8 mouse cellular contexts compared by ENCODE assay signal in genomic region chr4:155172909-155173821, GRCm38 (mm10). TPM values are rescaled to one million over a fixed set of nuclear protein-coding genes. Genes with fewer than 3 reads are reported as not detected.
DNase-seq lines count a peak whose midpoint lies in the region; ATAC-seq and TF ChIP-seq lines count a peak whose summit lies in the region.

No protein-coding gene starts in this region.

- no peaks in the 10 kb centered on the region for H3K36me3 ChIP-seq in hindbrain, postnatal 0 days (ENCODE audit: insufficient read depth, low read length)

- no peaks in the 10 kb centered on the region for H3K27me3 ChIP-seq in hindbrain, postnatal 0 days (ENCODE audit: insufficient read depth, low read length)

- ATAC-seq in hindbrain, postnatal 0 days, result peak; percentile 89
- ATAC-seq in megakaryocyte progenitor cell, adult 5-6 weeks (replicated peaks; ENCODE audit: poor library complexity), result peak; percentile 58

- WGBS in hindbrain, postnatal 0 days, result 8% methylated on average over 21 of the region's 21 CpGs

- peaks cover 58% of the 10 kb centered on the region for H3K4me1 ChIP-seq in hindbrain, postnatal 0 days (ENCODE audit: insufficient read depth, low read length)

- no peaks in the 10 kb centered on the region for H3K9me3 ChIP-seq in hindbrain, postnatal 0 days (ENCODE audit: low read length)

- intact Hi-C loops in left cerebral cortex, adult 2 months (cut with DNase I), result no loop called here

- H3K4me3 ChIP-seq in hindbrain, postnatal 0 days (ENCODE audit: low read length), result no peak overlapping the region
- 0 out of 2 replicates have a peak overlapping the region, but pooled peaks have one; percentile 7 for H3K4me3 ChIP-seq in left cerebral cortex, adult 2 months

- DNase-seq in WW6 (ENCODE audit: low read depth, low spot score), result peak; percentile 76
- peak; percentile 58 to 65 for DNase-seq in cerebellum, postnatal 36 days
- DNase-seq in gastrocnemius, adult 8-10 months (ENCODE audit: low spot score in 2 of 2), result peak; percentile 88 to 94
- DNase-seq in hindbrain, postnatal 0 days (ENCODE audit: low spot score), result peak; percentile 90
- peak; percentile 48 to 73 for DNase-seq in left cerebral cortex, adult 2 months (ENCODE audit: extremely low spot score in 1 of 2, low spot score in 2 of 2)
- peak; percentile 92 for DNase-seq in skeletal muscle tissue, adult 2 months (ENCODE audit: low read depth, low spot score)
- no peak for DNase-seq in c-Kit-positive CD71-positive TER-119-positive erythroid progenitor cells, embryonic 14.5 days (ENCODE audit: low spot score)

- peak overlapping the region; percentile 36 for H3K4me2 ChIP-seq in hindbrain, postnatal 0 days (ENCODE audit: low read depth, low read length)

- TF ChIP-seq CTCF in hindbrain, postnatal 0 days (IDR thresholded peaks at IDR 0.05; ENCODE audit: low read depth), result no peak
- TF ChIP-seq CTCF in left cerebral cortex, adult 2 months (IDR thresholded peaks at IDR 0.05), result no peak

- H3K27ac ChIP-seq in hindbrain, postnatal 0 days, result peak overlapping the region; percentile 84
- peak overlapping the region; percentile 73 for H3K27ac ChIP-seq in left cerebral cortex, adult 2 months

- H3K9ac ChIP-seq in hindbrain, postnatal 0 days (replicated peaks; ENCODE audit: low read length), result peak overlapping the region; percentile 22

RNA-seq across cellular contexts. Expression of gene Ski, which starts 49.2 kb away (rescaled TPM):
- 10 to 100 TPM; 25.8 to 29.6 (median 28.3) TPM for total RNA-seq in gastrocnemius, adult 8-10 months (2022)
- total RNA-seq in hindbrain, postnatal 0 days (2014; rRNA removed), result 69.8 and 71.3 TPM in 2 replicates
- 8.8 and 9.5 TPM in 2 replicates for polyA plus RNA-seq in hindbrain, postnatal 0 days (2015; fragmentation: Nextera tagmentation; extraction: Ambion mirVana)
- 100 to 1,000 TPM; 113 to 119 TPM for total RNA-seq in left cerebral cortex, adult 2 months (2021)
- total RNA-seq in megakaryocyte progenitor cell, adult 5-6 weeks (2015), result 16.9 and 19.7 TPM in 2 replicates
- total RNA-seq in megakaryocyte progenitor cell, adult 5-6 weeks (2017), result 5.0 and 5.7 TPM in 2 replicates
